Mouse (Mus musculus) kidney, postnatal 0 days (tissue): Measurements from ENCODE around the gene Styx. TPM values are rescaled to one million over a fixed set of nuclear protein-coding genes. Genes with fewer than 3 reads are reported as not detected.

Experiments
- ATAC-seq: fragments of 200-750 bp; cut with Nextera tagmentation; replicated peaks from 2 replicates; pipeline ENCODE4 v1.8.0; 2017; ENCODE audit warnings: low read depth, moderate number of reproducible peaks, moderate TSS enrichment, moderate library complexity; ENCODE audit not compliant: low FRiP score
- DNase-seq: peaks from one replicate; pipeline ENCODE4 v3.0.0-alpha.2; 2016; ENCODE audit warnings: low spot score
- H3K27ac ChIP-seq: fragments of 300-500 bp; sonication (generic); 2 replicates; pipeline ENCODE4 v1.5.1; 2014; ENCODE audit warnings: mild to moderate bottlenecking
- H3K27me3 ChIP-seq: fragments of 300-500 bp; sonication (generic); 2 replicates; pipeline ENCODE4 v1.6.1; 2014; ENCODE audit warnings: low read length, mixed read lengths; ENCODE audit not compliant: insufficient read depth
- H3K36me3 ChIP-seq: fragments of 300-500 bp; sonication (generic); 2 replicates; pipeline ENCODE4 v1.6.1; 2014; ENCODE audit warnings: low read length, mixed read lengths; ENCODE audit not compliant: insufficient read depth
- H3K4me1 ChIP-seq: fragments of 300-500 bp; sonication (generic); replicated peaks from 2 replicates; pipeline ENCODE4 v1.6.1; 2014; ENCODE audit warnings: antibody characterized with exemption, low read length, mixed read lengths; ENCODE audit not compliant: insufficient read depth
- H3K4me2 ChIP-seq: fragments of 300-500 bp; sonication (generic); 2 replicates; pipeline ENCODE4 v1.6.1; 2014; ENCODE audit warnings: mild to moderate bottlenecking, low read length, moderate library complexity, mixed read lengths
- H3K4me3 ChIP-seq: fragments of 300-500 bp; sonication (generic); replicated peaks from 2 replicates; pipeline ENCODE4 v1.5.1; 2014; ENCODE audit warnings: low read depth, low read length
- H3K9ac ChIP-seq: fragments of 300-500 bp; sonication (generic); 2 replicates; pipeline ENCODE4 v1.6.1; 2014; ENCODE audit warnings: low read depth, low read length
- H3K9me3 ChIP-seq: fragments of 300-500 bp; sonication (generic); replicated peaks from 2 replicates; pipeline ENCODE4 v1.6.1; 2016; ENCODE audit warnings: low read length, inconsistent platforms, mixed read lengths
- CTCF ChIP-seq: IDR thresholded peaks from 2 replicates; pipeline ENCODE4 v1.5.1; 2016; ENCODE audit warnings: antibody characterized with exemption, low read depth, mild to moderate bottlenecking, moderate library complexity
- WGBS: fragments of 180-500 bp; shearing (Covaris S2); extraction: QIAGEN DNeasy Blood & Tissue Kit; methylation state at CpG from one replicate; pipeline ENCODE4 v1.1.7; 2014; 5-methylcytosine and 5-hydroxymethylcytosine counted together
- polyA plus RNA-seq: library from polyadenylated mRNA; unstranded; fragments of >200 nt; fragmentation: Nextera tagmentation; extraction: Ambion mirVana; gene quantifications from 2 replicates; pipeline ENCODE4 v1.2.1, GENCODE M21; 2015

Gene Styx
- polyA plus RNA-seq, 1 experiment from 2014 or later: 82.3 TPM

DNA sequence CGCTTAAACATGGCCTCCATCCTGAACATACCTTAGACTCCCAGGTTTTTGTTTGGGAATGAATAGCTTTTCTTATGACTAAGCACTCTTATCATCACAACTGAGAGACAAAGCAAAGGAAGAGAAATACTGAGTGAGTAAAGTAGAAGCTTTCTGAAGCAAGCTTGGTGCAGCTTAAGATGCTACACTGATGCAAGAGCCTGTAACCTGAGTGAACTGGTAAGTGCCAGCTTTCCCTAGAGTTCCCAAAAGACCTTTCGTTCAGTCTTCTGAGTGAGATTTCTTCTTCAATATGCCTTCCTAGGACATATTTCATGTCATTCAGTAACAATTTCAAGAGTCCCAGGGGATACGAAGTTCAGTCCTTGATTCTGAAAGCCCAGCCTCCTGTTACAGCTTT, 29.8 kb upstream of the Styx start:
- DNase-seq (no peak), ATAC-seq (no peak)
- Histone ChIP-seq H3K27me3 (no peaks in the 10 kb centered on the region), H3K4me1 (peaks cover 5% of the 10 kb centered on the region; the same call in 1 of the 2 replicates), H3K27ac (no peak overlapping the region), H3K9ac (no peak overlapping the region), H3K36me3 (no peaks in the 10 kb centered on the region), H3K4me2 (no peak overlapping the region), H3K9me3 (no peaks in the 10 kb centered on the region), H3K4me3 (no peak overlapping the region)
- TF ChIP-seq CTCF: no peak
- WGBS: 68% methylated on average over 3 of the region's 3 CpGs

DNA sequence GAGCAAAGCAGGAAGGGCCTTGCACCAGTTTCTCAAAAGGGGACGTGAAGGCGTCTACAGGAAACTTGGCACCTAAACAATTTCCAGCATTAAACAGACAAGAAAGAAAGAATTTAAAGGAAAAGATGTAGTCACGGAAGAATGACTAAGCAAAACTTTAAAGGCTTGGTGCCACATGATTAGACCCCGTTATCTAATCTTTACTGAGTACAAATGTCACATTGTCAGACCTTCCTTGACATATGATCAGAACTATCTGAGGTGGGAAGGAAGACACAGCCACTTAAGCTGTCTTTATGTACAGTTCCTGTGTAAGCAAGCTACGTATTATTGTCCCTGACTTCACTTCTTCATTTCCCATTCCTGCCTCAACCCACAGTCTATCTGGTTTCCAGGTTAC, 29.3 kb upstream of the Styx start:
- no peak for ATAC-seq
- no peaks in the 10 kb centered on the region for H3K9me3 ChIP-seq

GRCm38 (mm10) chr14:45322450-45322849, 28.4 kb upstream of the Styx start:
- no peak for ATAC-seq
- no peak for TF ChIP-seq CTCF
- H3K4me2 ChIP-seq: no peak overlapping the region
- no peak overlapping the region for H3K27ac ChIP-seq
- 78% methylated on average over 2 of the region's 2 CpGs for WGBS
- no peak overlapping the region for H3K9ac ChIP-seq
- H3K9me3 ChIP-seq: no peaks in the 10 kb centered on the region
- no peaks in the 10 kb centered on the region for H3K27me3 ChIP-seq
- no peaks in the 10 kb centered on the region for H3K36me3 ChIP-seq
- no peaks in the 10 kb centered on the region for H3K4me1 ChIP-seq
- DNase-seq: no peak
- no peak overlapping the region for H3K4me3 ChIP-seq

More for the DNA sequence above, 29.3 kb upstream of the Styx start:
- H3K4me2 ChIP-seq: no peak overlapping the region
- H3K36me3 ChIP-seq: no peaks in the 10 kb centered on the region
- TF ChIP-seq CTCF: no peak
- no peak overlapping the region for H3K9ac ChIP-seq
- H3K27me3 ChIP-seq: no peaks in the 10 kb centered on the region
- H3K27ac ChIP-seq: no peak overlapping the region
- no peak overlapping the region for H3K4me3 ChIP-seq
- WGBS: 58% methylated on average over 5 of the region's 5 CpGs
- peaks cover 5% of the 10 kb centered on the region; the same call in 1 of the 2 replicates for H3K4me1 ChIP-seq
- no peak for DNase-seq

- H3K27me3 ChIP-seq: no peaks in the 10 kb centered on the region
- no peak overlapping the region for H3K4me3 ChIP-seq
- ATAC-seq (no peak), DNase-seq (no peak)
- no peak overlapping the region for H3K27ac ChIP-seq
- H3K4me2 ChIP-seq: no peak overlapping the region
- 81% methylated on average over 3 of the region's 3 CpGs for WGBS
- no peak for TF ChIP-seq CTCF
- H3K36me3 ChIP-seq: no peaks in the 10 kb centered on the region
- no peaks in the 10 kb centered on the region for H3K9me3 ChIP-seq
- H3K9ac ChIP-seq: no peak overlapping the region
- H3K4me1 ChIP-seq: no peaks in the 10 kb centered on the region
These were observed 27.6 kb upstream of the Styx start for GRCm38 (mm10) chr14:45323320-45323719.

DNA sequence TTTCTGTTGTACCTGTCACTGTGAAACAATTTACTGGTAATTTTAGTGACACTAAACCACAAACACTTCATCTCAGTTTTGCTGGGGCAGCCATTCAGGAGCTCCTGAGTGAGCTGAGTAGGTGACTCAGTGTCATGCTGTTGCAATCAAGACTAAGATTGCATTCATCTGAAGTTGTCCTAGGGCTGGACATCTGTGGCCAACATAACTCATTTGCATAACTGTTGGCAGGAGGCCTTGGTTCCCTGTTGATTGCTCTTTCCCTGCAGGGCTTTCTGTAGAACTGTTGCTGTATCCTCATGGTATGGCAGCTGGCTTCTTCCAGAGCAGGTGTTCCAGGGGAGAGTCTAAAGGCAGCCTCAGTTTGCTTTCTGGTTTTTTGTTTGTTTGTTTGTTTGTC, 25.4 kb upstream of the Styx start:
- DNase-seq (no peak), ATAC-seq (no peak)
- H3K9ac ChIP-seq: no peak overlapping the region
- H3K9me3 ChIP-seq: no peaks in the 10 kb centered on the region
- no peak for TF ChIP-seq CTCF
- H3K27me3 ChIP-seq: no peaks in the 10 kb centered on the region
- no peak overlapping the region for H3K27ac ChIP-seq
- H3K4me2 ChIP-seq: no peak overlapping the region
- no peak overlapping the region for H3K4me3 ChIP-seq
- H3K36me3 ChIP-seq: no peaks in the 10 kb centered on the region
- H3K4me1 ChIP-seq: no peaks in the 10 kb centered on the region

DNA sequence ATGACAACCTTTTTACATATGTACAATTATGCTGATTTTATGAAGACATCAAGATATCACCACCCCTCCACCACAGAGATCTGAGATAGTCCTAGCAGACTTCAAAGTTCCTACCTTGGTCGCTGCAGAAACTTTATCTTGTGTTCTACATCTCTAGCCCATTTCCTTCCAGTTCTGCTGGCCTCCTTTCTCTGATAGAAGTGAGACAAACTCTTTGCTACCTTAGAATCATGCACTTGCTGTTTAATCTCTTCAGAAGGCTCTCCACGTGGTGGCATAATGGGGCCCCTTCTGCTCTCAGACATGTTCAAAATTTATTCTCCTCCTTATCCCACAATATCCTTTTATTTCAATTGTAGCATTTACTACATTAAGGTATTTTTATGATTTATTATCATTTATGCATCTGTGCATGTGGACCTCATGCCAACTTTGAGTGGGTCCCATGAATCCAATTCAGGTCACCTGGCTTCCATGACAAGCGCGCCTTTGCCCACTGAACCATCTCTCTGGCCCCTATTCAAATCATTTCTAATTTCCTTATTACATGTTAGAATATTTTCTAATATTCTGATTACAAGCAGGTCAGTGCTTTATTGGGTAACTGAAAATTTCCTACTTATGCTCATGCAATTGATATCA, 22.7 kb upstream of the Styx start:
- Histone ChIP-seq H3K4me2 (no peak overlapping the region), H3K9ac (no peak overlapping the region), H3K36me3 (0 out of 2 replicates have a peak, but pooled peaks cover 6% of the 10 kb centered on the region), H3K27ac (no peak overlapping the region), H3K27me3 (no peaks in the 10 kb centered on the region), H3K9me3 (no peaks in the 10 kb centered on the region), H3K4me3 (no peak overlapping the region), H3K4me1 (no peaks in the 10 kb centered on the region)
- ATAC-seq (no peak), DNase-seq (no peak)
- 87% methylated on average over 4 of the region's 4 CpGs for WGBS
- no peak for TF ChIP-seq CTCF
